Mouse (Mus musculus): ENCODE measurements around the gene Clvs2.

Clvs2 gene

GRCm38 (mm10) chr10:33624131-33624879 lies at the start of gene Clvs2:
TSS of gene Clvs2 (minus strand) at chr10:33624769.
- DNase-seq, result no peak

- no peak for DNase-seq
Observed at GRCm38 (mm10) chr10:33653142-33653541, 28.6 kb upstream of the Clvs2 start.

GRCm38 (mm10) chr10:33623577-33623991 lies 985 bp downstream of the Clvs2 start:
- no peak for DNase-seq

GRCm38 (mm10) chr10:33622700-33623099 lies 1.9 kb downstream of the Clvs2 start:
- DNase-seq, result no peak

GRCm38 (mm10) chr10:33616207-33616606 lies 8.4 kb downstream of the Clvs2 start:
- no peak for DNase-seq

GRCm38 (mm10) chr10:33613197-33613596 lies 11.4 kb downstream of the Clvs2 start:
- DNase-seq, result no peak

GRCm38 (mm10) chr10:33592732-33593131 lies 31.8 kb downstream of the Clvs2 start:
- no peak for DNase-seq

- DNase-seq, result no peak
Observed at GRCm38 (mm10) chr10:33588800-33589199, 35.8 kb downstream of the Clvs2 start.

GRCm38 (mm10) chr10:33587118-33587517 lies 37.5 kb downstream of the Clvs2 start:
- DNase-seq, result no peak

GRCm38 (mm10) chr10:33558081-33558480 lies 66.5 kb downstream of the Clvs2 start:
- DNase-seq, result no peak

- no peak for DNase-seq
Observed at GRCm38 (mm10) chr10:33540331-33540730, 84.2 kb downstream of the Clvs2 start.

Data from cerebellum, adult 11 months (tissue).